ENCODE assay signal across 11 mouse cellular contexts in genomic region chr5:136498741-136499140, GRCm38 (mm10).
"Had no signal": no experiment of that assay in that cellular context is flagged by ENCODE, and none has a peak within 500 bp of the region (broad histone marks: within the 10 kb centered on the region; RNA-seq: fewer than 3 reads in every experiment).

No protein-coding gene starts in this region.

- H3K27ac ChIP-seq: liver, embryonic 12.5 days; liver, embryonic 14.5 days; midbrain, embryonic 13.5 days; midbrain, embryonic 15.5 days; neural tube, embryonic 12.5 days had no signal

- H3K36me3 ChIP-seq: liver, embryonic 12.5 days; midbrain, embryonic 13.5 days; midbrain, embryonic 15.5 days; neural tube, embryonic 12.5 days had no signal

- DNase-seq: right cerebral cortex, postnatal 14 days; thymus, adult 18-20 months; thymus, postnatal 14 days; thymus, postnatal 36 days had no signal

- H3K4me3 ChIP-seq: liver, embryonic 12.5 days; megakaryocyte, embryonic 14.5 days; midbrain, embryonic 13.5 days; midbrain, embryonic 15.5 days; neural tube, embryonic 12.5 days had no signal

- H3K27me3 ChIP-seq: liver, embryonic 12.5 days; megakaryocyte, embryonic 14.5 days; midbrain, embryonic 13.5 days; midbrain, embryonic 15.5 days; neural tube, embryonic 12.5 days had no signal

- H3K9ac ChIP-seq: liver, embryonic 12.5 days; liver, embryonic 14.5 days; midbrain, embryonic 13.5 days; midbrain, embryonic 15.5 days; neural tube, embryonic 12.5 days had no signal

- H3K4me2 ChIP-seq: liver, embryonic 12.5 days; midbrain, embryonic 11.5 days; midbrain, embryonic 13.5 days; midbrain, embryonic 15.5 days; neural tube, embryonic 12.5 days had no signal

- H3K9me3 ChIP-seq: liver, embryonic 12.5 days; megakaryocyte, embryonic 14.5 days; midbrain, embryonic 13.5 days; midbrain, embryonic 15.5 days; neural tube, embryonic 12.5 days had no signal

- ATAC-seq: liver, embryonic 12.5 days; midbrain, embryonic 13.5 days; midbrain, embryonic 15.5 days had no signal
